Comparison of ENCODE assay signal across 16 mouse cellular contexts in genomic region chr2:172476707-172477260, GRCm38 (mm10). TPM values are rescaled to one million over a fixed set of nuclear protein-coding genes. Genes with fewer than 3 reads are reported as not detected.
DNase-seq lines count a peak whose midpoint lies in the region; ATAC-seq and TF ChIP-seq lines count a peak whose summit lies in the region.
"Had no signal": no experiment of that assay in that cellular context is flagged by ENCODE, and none has a peak within 500 bp of the region (broad histone marks: within the 10 kb centered on the region; RNA-seq: fewer than 3 reads in every experiment).

No protein-coding gene starts in this region.

- TF ChIP-seq CTCF in liver, adult 2 months (IDR thresholded peaks at IDR 0.05; ENCODE audit: low read depth, low read length), result no peak
- no peak for TF ChIP-seq CTCF in Patski (IDR thresholded peaks at IDR 0.05)

- no peak overlapping the region for H3K9ac ChIP-seq in heart, embryonic 12.5 days
- peak overlapping the region; percentile 37; the same call in 1 of the 2 replicates for H3K9ac ChIP-seq in liver, adult 2 months (ENCODE audit: low read depth, low read length)
- no peak overlapping the region for H3K9ac ChIP-seq in liver, embryonic 11.5 days (ENCODE audit: low read depth, low read length)
- H3K9ac ChIP-seq: midbrain, embryonic 12.5 days had no signal

- WGBS in heart, embryonic 12.5 days, result 13% methylated on average over 10 of the region's 10 CpGs
- 8% methylated on average over 10 of the region's 10 CpGs for WGBS in liver, adult 2 months
- 22% methylated on average over 10 of the region's 10 CpGs for WGBS in liver, embryonic 11.5 days

- intact Hi-C loops in heart, postnatal 14 days (cut with DNase I), result loop anchor here (2.0 to 10.0 kb wide), 5 partner anchors 24 to 608 kb away; no protein-coding TSS in a partner anchor

- peak; percentile 41; the same call in 1 of the 2 replicates for ATAC-seq in heart, embryonic 12.5 days (ENCODE audit: insufficient number of reproducible peaks, low FRiP score)
- no peak for ATAC-seq in liver, embryonic 11.5 days (replicated peaks; ENCODE audit: low FRiP score)
- ATAC-seq in Patski, result peak; percentile 66

- no peaks in the 10 kb centered on the region for H3K79me2 ChIP-seq in liver, adult 2 months (ENCODE audit: control insufficient read depth, insufficient read depth, low read length)

- H3K4me1 ChIP-seq in heart, embryonic 12.5 days (replicated peaks), result peaks cover 13% of the 10 kb centered on the region
- H3K4me1 ChIP-seq in liver, adult 2 months (ENCODE audit: control insufficient read depth, insufficient read depth, low read length), result peaks cover 9% of the 10 kb centered on the region
- H3K4me1 ChIP-seq in liver, embryonic 11.5 days (replicated peaks; ENCODE audit: control insufficient read depth, insufficient read depth, low read length), result peaks cover 6% of the 10 kb centered on the region; the same call in 1 of the 2 replicates
- H3K4me1 ChIP-seq: midbrain, embryonic 12.5 days had no signal

- POLR2A ChIA-PET in Patski (lab: Charles Lee), result no interaction called here

- H3K27ac ChIP-seq in heart, embryonic 12.5 days (ENCODE audit: poor library complexity, severe bottlenecking), result peak overlapping the region; percentile 53; the same call in 1 of the 2 replicates
- 0 out of 2 replicates have a peak overlapping the region, but pooled peaks have one; percentile 15 for H3K27ac ChIP-seq in liver, adult 2 months (replicated peaks; ENCODE audit: insufficient read depth, low read depth, low read length)
- H3K27ac ChIP-seq in liver, embryonic 11.5 days (ENCODE audit: low read depth, low read length), result no peak overlapping the region
- H3K27ac ChIP-seq: hindbrain, postnatal 0 days; layer of hippocampus, adult 2 months; midbrain, embryonic 12.5 days had no signal

- in situ Hi-C loops in Patski (cut with MboI; ENCODE audit: low pct_unique_long_range_greater_than_20kb), result loop anchor here (5.0 to 25.0 kb wide), 3 partner anchors 301 to 611 kb away; no protein-coding TSS in a partner anchor

- no peak for TF ChIP-seq POLR2A in liver, adult 2 months (IDR thresholded peaks at IDR 0.05; ENCODE audit: extremely low read depth, insufficient read depth, low read length)

- CTCF ChIA-PET in Patski (lab: Charles Lee), result interaction anchor here (0.7 to 1.4 kb wide), 3 partner anchors 34 to 281 kb away, joined by 3 to 5 read pairs (median 3); no protein-coding TSS in a partner anchor

- no peaks in the 10 kb centered on the region for H3K27me3 ChIP-seq in heart, embryonic 12.5 days (replicated peaks)
- H3K27me3 ChIP-seq in liver, adult 2 months (ENCODE audit: control insufficient read depth, insufficient read depth, low read length), result no peaks in the 10 kb centered on the region
- no peaks in the 10 kb centered on the region for H3K27me3 ChIP-seq in liver, embryonic 11.5 days (replicated peaks; ENCODE audit: control insufficient read depth, insufficient read depth, low read length)
- no peaks in the 10 kb centered on the region for H3K27me3 ChIP-seq in Patski

- no peaks in the 10 kb centered on the region for H3K9me3 ChIP-seq in heart, embryonic 12.5 days (replicated peaks)
- no peaks in the 10 kb centered on the region for H3K9me3 ChIP-seq in liver, embryonic 11.5 days (ENCODE audit: control insufficient read depth, low read length)
- H3K9me3 ChIP-seq: midbrain, embryonic 12.5 days had no signal

- peak overlapping the region; percentile 61 for H3K4me2 ChIP-seq in heart, embryonic 12.5 days
- no peak overlapping the region for H3K4me2 ChIP-seq in liver, embryonic 11.5 days
- H3K4me2 ChIP-seq: midbrain, embryonic 12.5 days had no signal

- DNase-seq in heart, postnatal 14 days, result no peak
- DNase-seq in liver, adult 2 months (ENCODE audit: extremely low read depth, low read depth, low spot score), result peak; percentile 86
- DNase-seq in liver, embryonic 11.5 days (ENCODE audit: low spot score), result no peak
- DNase-seq in Patski (ENCODE audit: low read depth, low spot score), result no peak
- peak; percentile 92 for DNase-seq in skeletal muscle tissue, adult 2 months (ENCODE audit: low read depth, low spot score)
- DNase-seq in cerebellum, adult 18-20 months, result no peak
- DNase-seq: adrenal gland, postnatal 36 days; cerebellum, adult 11 months; retina, postnatal 1 day had no signal

- no peaks in the 10 kb centered on the region for H3K36me3 ChIP-seq in heart, embryonic 12.5 days
- H3K36me3 ChIP-seq in liver, adult 2 months (ENCODE audit: control insufficient read depth, insufficient read depth, low read length), result no peaks in the 10 kb centered on the region
- no peaks in the 10 kb centered on the region for H3K36me3 ChIP-seq in liver, embryonic 11.5 days (ENCODE audit: control insufficient read depth, insufficient read depth, low read length)
- H3K36me3 ChIP-seq: midbrain, embryonic 12.5 days had no signal

- H3K4me3 ChIP-seq in heart, embryonic 12.5 days, result 0 out of 2 replicates have a peak overlapping the region, but pooled peaks have one; percentile 8
- H3K4me3 ChIP-seq in liver, adult 2 months (ENCODE audit: insufficient read depth, low read depth, low read length), result no peak overlapping the region
- no peak overlapping the region for H3K4me3 ChIP-seq in liver, embryonic 11.5 days (ENCODE audit: low read depth, low read length)
- H3K4me3 ChIP-seq: layer of hippocampus, adult 2 months; midbrain, embryonic 12.5 days had no signal

RNA-seq across cellular contexts. Expression of gene Fam209, which starts 4.5 kb away (rescaled TPM):
- polyA plus RNA-seq in heart, embryonic 12.5 days (2016; fragmentation: Nextera tagmentation; extraction: Ambion mirVana), result 0.26 TPM in 1 of 2 replicates, not detected in the other
- not detected for total RNA-seq in heart, postnatal 14 days (2021)
- total RNA-seq in liver, adult 2 months (2014; rRNA removed), result 0.18 TPM in 1 of 2 replicates, not detected in the other
- polyA plus RNA-seq in liver, adult 2 months (2012; rRNA removed), result 0.15 and 0.18 TPM in 2 replicates
- polyA plus RNA-seq in liver, embryonic 11.5 days (2014; fragmentation: Nextera tagmentation; extraction: Ambion mirVana), result 0.43 and 0.74 TPM in 2 replicates
- polyA plus RNA-seq in Patski (2021), result 0.12 TPM
- total RNA-seq: adrenal gland, postnatal 36 days; hindbrain, postnatal 0 days; layer of hippocampus, adult 2 months; left cerebral cortex, postnatal 25 days had no signal
- polyA plus RNA-seq: neural tube, embryonic 11.5 days had no signal

RNA-seq across cellular contexts. Expression of gene Gcnt7, which starts 18.4 kb away (rescaled TPM):
- polyA plus RNA-seq in heart, embryonic 12.5 days (2016; fragmentation: Nextera tagmentation; extraction: Ambion mirVana), result 1.1 and 1.4 TPM in 2 replicates
- total RNA-seq in heart, postnatal 14 days (2021), result not detected
- total RNA-seq in liver, adult 2 months (2014; rRNA removed), result not detected in 2 replicates
- polyA plus RNA-seq in liver, adult 2 months (2012; rRNA removed), result not detected in 2 replicates
- 1.2 and 1.3 TPM in 2 replicates for polyA plus RNA-seq in liver, embryonic 11.5 days (2014; fragmentation: Nextera tagmentation; extraction: Ambion mirVana)
- 0.06 TPM for polyA plus RNA-seq in Patski (2021)
- total RNA-seq: adrenal gland, postnatal 36 days; hindbrain, postnatal 0 days; layer of hippocampus, adult 2 months; left cerebral cortex, postnatal 25 days had no signal
- polyA plus RNA-seq: gonadal fat pad, adult 2 months had no signal

RNA-seq across cellular contexts. Expression of gene Rtf2, which starts 36.4 kb away (rescaled TPM):
- polyA plus RNA-seq in heart, embryonic 12.5 days (2016; fragmentation: Nextera tagmentation; extraction: Ambion mirVana), result 46.5 and 49.3 TPM in 2 replicates
- total RNA-seq in heart, postnatal 14 days (2021), result 10 to 100 TPM; 28.6 to 30.7 TPM
- 35.0 and 37.0 TPM in 2 replicates for total RNA-seq in liver, adult 2 months (2014; rRNA removed)
- 31.5 and 36.3 TPM in 2 replicates for polyA plus RNA-seq in liver, adult 2 months (2012; rRNA removed)
- polyA plus RNA-seq in liver, embryonic 11.5 days (2014; fragmentation: Nextera tagmentation; extraction: Ambion mirVana), result 73.1 and 78.7 TPM in 2 replicates
- polyA plus RNA-seq in Patski (2021), result 76.4 TPM

Comparison
In these comparisons a context has a peak if more than half of its experiments do, and no peak if none do; other contexts are left out.
1. DNase-seq: peak in liver, adult 2 months (single experiment) and skeletal muscle tissue, adult 2 months (single experiment); none in heart, postnatal 14 days (0 of 2), liver, embryonic 11.5 days (single experiment), Patski (single experiment) and cerebellum, adult 18-20 months (0 of 2).